Mouse (Mus musculus): ENCODE measurements around the gene Lyz1.
"Not testable (repeated sequence)": the region's sequence is repeated elsewhere in the genome, so short reads cannot be mapped to it uniquely, and the experiment has no call there.

Gene Lyz1

GRCm38 (mm10) chr10:117286366-117286970 lies 6.2 kb downstream of the Lyz1 start:
- no peak for DNase-seq

- not testable (repeated sequence) for DNase-seq
Observed at GRCm38 (mm10) chr10:117285584-117285983, 7.1 kb downstream of the Lyz1 start.

- no peak for DNase-seq
Observed at GRCm38 (mm10) chr10:117284578-117285520, 7.8 kb downstream of the Lyz1 start.

- DNase-seq: no peak
Observed at GRCm38 (mm10) chr10:117283871-117284577, 8.6 kb downstream of the Lyz1 start.

GRCm38 (mm10) chr10:117283196-117283595 lies 9.5 kb downstream of the Lyz1 start:
- DNase-seq: not testable (repeated sequence)

- DNase-seq: no peak
Observed at GRCm38 (mm10) chr10:117282551-117282950, 10.1 kb downstream of the Lyz1 start.

GRCm38 (mm10) chr10:117282049-117282448 lies 10.6 kb downstream of the Lyz1 start, which contains the start of gene Lyz2:
Gene Lyz2 (minus strand): TSS chr10:117282321.
- DNase-seq: no peak

- no peak for DNase-seq
Observed at GRCm38 (mm10) chr10:117281381-117281920, 11.2 kb downstream of the Lyz1 start.

- no peak for DNase-seq
Observed at GRCm38 (mm10) chr10:117280000-117280399, 12.7 kb downstream of the Lyz1 start.

- DNase-seq: not testable (repeated sequence)
Observed at GRCm38 (mm10) chr10:117278510-117278909, 14.2 kb downstream of the Lyz1 start.

- DNase-seq: not testable (repeated sequence)
Observed at GRCm38 (mm10) chr10:117277779-117278178, 14.9 kb downstream of the Lyz1 start.

GRCm38 (mm10) chr10:117275681-117276369 lies 16.8 kb downstream of the Lyz1 start:
- DNase-seq: no peak

GRCm38 (mm10) chr10:117274645-117275044 lies 18.0 kb downstream of the Lyz1 start:
- not testable (repeated sequence) for DNase-seq

GRCm38 (mm10) chr10:117272023-117272422 lies 20.6 kb downstream of the Lyz1 start:
- no peak for DNase-seq

GRCm38 (mm10) chr10:117259870-117260269 lies 32.8 kb downstream of the Lyz1 start:
- no peak for DNase-seq

GRCm38 (mm10) chr10:117238603-117239002 lies 54.1 kb downstream of the Lyz1 start, which contains the start of gene 9530003J23Rik:
Gene 9530003J23Rik (minus strand): TSS chr10:117238703.
- no peak for DNase-seq
